Mouse (Mus musculus): Measurements from ENCODE around the gene Col13a1.

DNA sequence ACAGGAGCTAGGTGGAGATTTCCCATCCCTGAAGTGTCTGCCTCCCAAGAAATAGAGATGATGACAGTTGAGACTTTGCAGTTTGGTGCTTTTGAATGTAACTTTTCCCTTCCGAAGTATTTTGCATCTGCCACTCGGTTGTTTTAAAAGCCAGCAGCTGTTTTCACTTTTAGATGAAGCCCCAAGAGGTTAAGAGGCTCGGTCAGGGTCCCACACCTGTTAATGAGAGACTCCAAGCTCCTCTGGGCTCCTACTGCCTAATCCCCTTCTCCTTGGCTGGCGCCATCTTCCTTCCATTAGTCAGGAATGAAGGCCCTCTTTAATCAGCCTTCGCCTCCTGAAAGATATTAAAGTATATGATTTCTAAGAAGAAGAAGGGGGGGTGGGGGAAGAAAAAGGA lies 153.4 kb downstream of the Col13a1 start:
- TF ChIP-seq CTCF (IDR thresholded peaks at IDR 0.05; ENCODE audit: borderline replicate concordance, insufficient read depth, low read length) = no peak
- no peak for TF ChIP-seq POLR2A (IDR thresholded peaks at IDR 0.05; ENCODE audit: low read depth, low read length)
